Mouse (Mus musculus) lung, postnatal 36 days (tissue): ENCODE results near the gene Gper1.
"Not testable (repeated sequence)": the region's sequence is repeated elsewhere in the genome, so short reads cannot be mapped to it uniquely, and the experiment has no call there.

Experiments
- DNase-seq: peaks from one replicate; pipeline ENCODE4 v3.0.0; 2022; ENCODE audit warnings: mixed read lengths

Gene Gper1

GRCm38 (mm10) chr5:139390324-139391119 lies 32.4 kb upstream of the Gper1 start:
- DNase-seq: not testable (repeated sequence)

- DNase-seq: peak; percentile 51
These were observed 31.5 kb upstream of the Gper1 start for GRCm38 (mm10) chr5:139391309-139391990.

GRCm38 (mm10) chr5:139392219-139393196 lies 30.4 kb upstream of the Gper1 start:
- DNase-seq: no peak

GRCm38 (mm10) chr5:139393197-139393588 lies 29.8 kb upstream of the Gper1 start:
- DNase-seq: no peak

GRCm38 (mm10) chr5:139394399-139394798 lies 28.6 kb upstream of the Gper1 start:
- no peak for DNase-seq

GRCm38 (mm10) chr5:139395528-139395927 lies 27.4 kb upstream of the Gper1 start:
- DNase-seq: no peak

- no peak for DNase-seq
These were observed 25.5 kb upstream of the Gper1 start for GRCm38 (mm10) chr5:139397359-139397916.

- peak; percentile 98 for DNase-seq
These were observed 24.8 kb upstream of the Gper1 start for GRCm38 (mm10) chr5:139397959-139398753.

GRCm38 (mm10) chr5:139398786-139399185 lies 24.2 kb upstream of the Gper1 start:
- DNase-seq: no peak

- DNase-seq: peak; percentile 43
These were observed 23.0 kb upstream of the Gper1 start for GRCm38 (mm10) chr5:139399991-139400390.

GRCm38 (mm10) chr5:139402106-139402505 lies 20.8 kb upstream of the Gper1 start:
- no peak for DNase-seq

- DNase-seq: no peak
These were observed 19.2 kb upstream of the Gper1 start for GRCm38 (mm10) chr5:139403692-139404260.

GRCm38 (mm10) chr5:139404801-139405401 lies 18.1 kb upstream of the Gper1 start, which contains the start of gene C130050O18Rik:
TSS of gene C130050O18Rik (plus strand) at chr5:139405280.
- DNase-seq: peak; percentile 72

- no peak for DNase-seq
These were observed 17.5 kb upstream of the Gper1 start for GRCm38 (mm10) chr5:139405478-139405877.

- DNase-seq: peak; percentile 54
These were observed 17.0 kb upstream of the Gper1 start for GRCm38 (mm10) chr5:139405953-139406352.

- DNase-seq: no peak
These were observed 15.6 kb upstream of the Gper1 start for GRCm38 (mm10) chr5:139407121-139407885.

- DNase-seq: peak; percentile 67
These were observed 14.4 kb upstream of the Gper1 start for GRCm38 (mm10) chr5:139408511-139408910.

- DNase-seq: peak; percentile 85
These were observed 13.5 kb upstream of the Gper1 start for GRCm38 (mm10) chr5:139409412-139409811.

- no peak for DNase-seq
These were observed 12.9 kb upstream of the Gper1 start for GRCm38 (mm10) chr5:139410056-139410455.

GRCm38 (mm10) chr5:139411117-139411516 lies 11.8 kb upstream of the Gper1 start:
- DNase-seq: no peak
